Mouse (Mus musculus) testis, adult 2 months (tissue): ENCODE measurements at regions not wholly inside any gene's neighbourhood (a gene's known extent, or its start where the extent isn't known, plus 50 kb on each side); places are given as distances from the start of the nearest gene placed in this dataset.

ENCODE experiments used
- H3K27ac ChIP-seq: fragments of 200-500 bp; 2 replicates; pipeline ENCODE4 v1.5.1; 2012; ENCODE audit warnings: low read depth, low read length; ENCODE audit not compliant: control insufficient read depth, insufficient read depth
- H3K27me3 ChIP-seq: fragments of 200-500 bp; 2 replicates; pipeline ENCODE4 v1.6.1; 2012; ENCODE audit warnings: mild to moderate bottlenecking, low read length, moderate library complexity; ENCODE audit not compliant: control insufficient read depth, insufficient read depth
- H3K36me3 ChIP-seq: fragments of 200-500 bp; 2 replicates; pipeline ENCODE4 v1.6.1; 2012; ENCODE audit warnings: mild to moderate bottlenecking, low read length; ENCODE audit not compliant: control insufficient read depth, insufficient read depth
- H3K4me1 ChIP-seq: fragments of 200-500 bp; 2 replicates; pipeline ENCODE4 v1.6.1; 2012; ENCODE audit warnings: low read length; ENCODE audit not compliant: control insufficient read depth, insufficient read depth
- H3K4me3 ChIP-seq: fragments of 200-500 bp; 2 replicates; pipeline ENCODE4 v1.5.1; 2012; ENCODE audit warnings: low read depth, mild to moderate bottlenecking, low read length, moderate library complexity, mixed read lengths; ENCODE audit not compliant: control insufficient read depth
- CTCF ChIP-seq: fragments of 200-500 bp; IDR thresholded peaks from 2 replicates; pipeline ENCODE4 v1.5.1; 2012; ENCODE audit warnings: low read depth, mild to moderate bottlenecking, inconsistent platforms, low read length, moderate library complexity; ENCODE audit not compliant: control insufficient read depth, insufficient read depth, insufficient replicate concordance
- POLR2A ChIP-seq: fragments of 200-500 bp; IDR thresholded peaks from 2 replicates; pipeline ENCODE4 v1.6.1; 2012; ENCODE audit warnings: low read depth, mild to moderate bottlenecking, inconsistent platforms, low read length, moderate library complexity; ENCODE audit not compliant: control insufficient read depth

DNA sequence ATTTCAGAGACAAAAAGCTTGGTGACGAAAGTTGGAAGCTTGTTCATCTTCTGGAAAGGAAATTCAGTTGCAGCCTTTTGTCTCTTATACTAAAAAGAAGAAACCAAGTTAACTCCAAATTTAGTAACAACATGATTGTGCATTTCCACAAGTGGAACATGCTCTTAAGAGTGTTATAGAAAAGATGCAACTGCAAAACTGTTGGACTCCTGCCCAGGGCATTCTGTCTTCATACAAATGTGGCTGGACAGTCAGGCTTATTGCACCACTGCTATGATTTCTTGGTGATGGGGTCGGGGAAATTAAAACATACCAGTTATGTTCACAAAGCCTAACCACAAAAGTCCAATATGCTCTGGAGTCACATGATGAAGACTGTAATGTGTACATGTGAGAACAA lies 194.8 kb downstream of the Gm5447 start:
- Histone ChIP-seq H3K4me3 (no peak overlapping the region), H3K27me3 (no peaks in the 10 kb centered on the region), H3K27ac (no peak overlapping the region), H3K36me3 (no peaks in the 10 kb centered on the region), H3K4me1 (no peaks in the 10 kb centered on the region)
- TF ChIP-seq CTCF, result no peak
- TF ChIP-seq POLR2A, result no peak

DNA sequence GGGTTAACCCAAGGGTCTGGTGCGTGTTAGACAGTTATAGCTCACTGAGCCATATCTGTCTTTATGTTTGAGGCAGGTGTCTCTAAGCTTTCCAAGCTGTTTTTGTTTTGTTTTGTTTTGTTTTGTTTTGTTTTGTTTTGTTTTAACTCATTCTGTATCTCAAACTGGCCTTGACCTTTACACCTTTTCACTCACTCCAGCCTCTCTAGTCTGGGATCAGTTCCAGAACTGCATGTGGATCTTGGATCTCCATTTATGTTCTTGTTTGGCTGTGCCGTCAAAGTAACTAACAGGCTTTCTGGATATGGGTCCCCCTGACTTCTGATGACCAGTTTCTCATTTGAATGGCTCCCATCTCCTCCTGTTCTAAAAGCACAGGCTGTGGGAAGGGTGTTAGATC lies 197.7 kb downstream of the Gm5447 start:
- H3K4me3 ChIP-seq, result no peak overlapping the region

DNA sequence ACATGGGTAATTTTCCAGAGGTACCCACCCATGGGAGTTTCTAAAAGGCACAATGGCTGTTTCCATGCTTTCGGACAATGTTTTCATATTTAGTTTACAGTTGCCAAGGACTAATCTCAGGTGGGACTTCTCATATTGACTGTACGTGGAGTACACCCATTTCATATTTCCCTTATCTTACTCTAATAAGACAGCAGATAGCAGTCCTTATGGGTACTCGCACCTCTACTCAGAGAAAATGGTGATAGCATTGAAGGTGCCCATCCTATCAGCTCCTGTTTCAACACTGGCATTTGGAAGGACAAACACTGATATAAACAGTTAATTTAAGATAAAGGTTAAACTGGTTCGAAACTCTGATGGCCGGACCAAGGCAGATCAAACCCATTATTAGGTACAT lies 198.6 kb downstream of the Gm5447 start:
- H3K4me3 ChIP-seq, result no peak overlapping the region
- H3K27ac ChIP-seq, result no peak overlapping the region
- TF ChIP-seq POLR2A, result no peak
- no peak for TF ChIP-seq CTCF
- H3K4me1 ChIP-seq, result no peaks in the 10 kb centered on the region
- no peaks in the 10 kb centered on the region for H3K27me3 ChIP-seq
- no peaks in the 10 kb centered on the region for H3K36me3 ChIP-seq

More for the DNA sequence above, 197.7 kb downstream of the Gm5447 start:
- H3K4me1 ChIP-seq, result no peaks in the 10 kb centered on the region
- no peaks in the 10 kb centered on the region for H3K36me3 ChIP-seq
- no peaks in the 10 kb centered on the region for H3K27me3 ChIP-seq
- TF ChIP-seq CTCF (no peak), POLR2A (no peak)
- H3K27ac ChIP-seq, result no peak overlapping the region

DNA sequence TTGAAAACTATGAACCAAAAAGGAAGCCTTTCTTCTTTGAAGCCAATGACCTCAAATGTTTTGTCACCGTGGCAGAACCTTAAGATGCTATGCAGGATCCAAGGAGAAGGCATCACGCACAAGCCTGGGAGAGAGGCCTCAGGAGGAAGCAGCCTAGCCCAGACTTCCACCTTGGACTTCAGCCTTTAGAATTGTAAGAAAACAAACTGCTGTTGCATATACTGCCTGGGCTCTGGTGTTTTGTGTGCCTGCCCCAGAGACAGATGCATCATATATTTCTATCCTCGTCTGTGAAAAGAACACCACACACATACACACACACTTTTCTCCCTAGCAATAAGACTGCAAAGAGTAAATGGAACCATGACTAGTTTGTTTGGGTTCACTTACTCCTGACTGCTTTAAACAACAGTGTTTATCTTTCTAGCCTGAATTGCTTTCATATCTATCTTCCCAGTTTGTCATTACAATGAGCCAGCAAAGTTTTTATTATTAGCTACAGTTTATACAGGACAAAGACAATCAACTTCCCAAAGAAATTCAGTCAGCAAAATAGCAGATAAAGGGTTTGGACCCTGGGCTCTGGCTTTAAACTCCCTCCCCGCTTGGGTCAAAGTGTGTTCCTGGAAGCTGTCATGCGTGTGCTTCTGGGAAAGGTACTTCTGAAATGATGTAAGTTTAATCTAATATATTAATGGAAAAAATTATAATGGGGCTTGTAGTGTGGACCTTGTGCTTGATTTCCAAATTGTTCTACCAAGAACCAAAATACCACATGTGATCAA lies 204.2 kb downstream of the Gm5447 start:
- TF ChIP-seq CTCF (no peak), POLR2A (no peak)
- Histone ChIP-seq H3K27ac (no peak overlapping the region), H3K4me1 (no peaks in the 10 kb centered on the region; the same call in 1 of the 2 replicates), H3K36me3 (no peaks in the 10 kb centered on the region), H3K27me3 (no peaks in the 10 kb centered on the region), H3K4me3 (no peak overlapping the region)

DNA sequence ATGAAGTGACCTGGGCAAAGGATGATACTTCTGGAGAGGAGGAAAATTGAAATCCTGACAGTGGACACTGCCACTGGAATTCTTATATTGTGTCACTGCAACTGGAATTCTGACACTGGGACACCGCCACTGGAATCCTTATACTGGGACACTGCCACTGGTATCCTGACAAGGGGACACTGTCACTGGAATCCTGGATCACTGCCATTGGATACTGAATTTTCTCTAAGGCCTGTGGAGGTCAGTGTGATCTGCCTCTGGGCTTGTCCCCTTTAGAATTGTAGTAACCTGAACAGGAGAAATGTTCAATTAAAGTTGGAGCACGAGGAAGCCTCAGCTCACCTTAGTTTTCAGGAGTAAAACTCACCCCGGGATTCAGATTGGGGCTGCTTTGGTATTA lies 205.0 kb downstream of the Gm5447 start:
- TF ChIP-seq POLR2A, result no peak
- TF ChIP-seq CTCF, result no peak
- H3K36me3 ChIP-seq, result no peaks in the 10 kb centered on the region
- H3K4me1 ChIP-seq, result no peaks in the 10 kb centered on the region; the same call in 1 of the 2 replicates
- no peak overlapping the region for H3K27ac ChIP-seq
- H3K4me3 ChIP-seq, result no peak overlapping the region
- no peaks in the 10 kb centered on the region for H3K27me3 ChIP-seq

DNA sequence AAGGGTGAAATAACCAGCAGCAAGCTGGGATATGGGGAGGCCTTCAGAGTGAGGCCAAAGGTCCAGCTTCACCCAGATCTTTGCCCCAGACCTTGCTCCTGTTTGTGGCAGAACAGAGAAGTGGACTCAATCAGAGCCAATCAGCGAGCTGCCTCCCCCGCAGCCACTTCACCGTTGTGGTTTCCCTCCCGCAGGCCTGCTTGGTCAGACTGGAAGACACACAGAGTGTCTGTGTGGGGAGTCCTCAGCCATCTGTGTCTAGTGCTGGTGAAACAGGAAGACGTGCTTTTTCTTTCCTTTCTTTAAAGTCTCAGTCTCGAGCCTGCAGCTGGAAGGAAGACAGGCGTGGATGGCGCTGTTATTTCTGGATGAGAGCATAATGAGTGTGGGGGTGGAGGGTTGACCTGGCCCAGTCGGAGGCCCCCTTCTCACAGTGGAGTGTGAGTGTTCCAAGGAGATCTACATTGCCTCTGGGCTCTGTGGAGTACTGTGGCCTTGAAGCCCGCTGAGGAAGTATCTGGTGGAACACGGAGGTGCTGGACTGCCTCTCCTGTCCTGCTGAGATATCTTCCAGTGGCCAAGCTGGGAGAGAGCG lies 205.5 kb downstream of the Gm5447 start:
- H3K36me3 ChIP-seq, result no peaks in the 10 kb centered on the region
- no peak overlapping the region for H3K27ac ChIP-seq
- no peaks in the 10 kb centered on the region for H3K27me3 ChIP-seq
- no peak overlapping the region for H3K4me3 ChIP-seq
- no peaks in the 10 kb centered on the region; the same call in 1 of the 2 replicates for H3K4me1 ChIP-seq
- no peak for TF ChIP-seq CTCF

DNA sequence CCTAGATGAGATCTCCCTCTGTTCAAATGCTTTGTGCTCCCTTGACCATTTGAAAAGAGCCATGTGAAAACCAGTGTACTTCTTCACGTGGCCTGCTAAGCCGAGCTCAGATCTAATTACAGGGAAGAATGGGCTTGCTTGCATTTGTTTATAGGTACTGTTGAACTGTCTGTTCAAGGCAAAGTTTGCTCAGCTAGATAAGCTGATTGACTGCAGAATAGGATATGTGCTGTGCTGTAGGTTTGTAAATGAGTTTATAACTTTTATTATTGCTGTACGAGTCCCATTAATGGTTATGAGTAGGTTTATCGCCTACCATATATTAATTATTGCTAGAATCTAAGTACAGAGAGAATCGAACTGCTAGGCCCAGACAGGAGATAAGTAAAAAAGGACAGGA lies 207.5 kb downstream of the Gm5447 start:
- Histone ChIP-seq H3K4me3 (no peak overlapping the region), H3K36me3 (no peaks in the 10 kb centered on the region), H3K27me3 (no peaks in the 10 kb centered on the region), H3K4me1 (no peaks in the 10 kb centered on the region; the same call in 1 of the 2 replicates), H3K27ac (no peak overlapping the region)
- TF ChIP-seq CTCF (no peak), POLR2A (no peak)
